Mouse (Mus musculus) stomach, embryonic 14.5 days (tissue): ENCODE data around the gene Cryz. TPM values are rescaled to one million over a fixed set of nuclear protein-coding genes. Genes with fewer than 3 reads are reported as not detected.
A peak's percentile ranks its signal among the peaks of the same experiment; 100 is the strongest.

Experiments
- ATAC-seq: fragments of 200-750 bp; cut with Nextera tagmentation; 2 replicates; pipeline ENCODE4 v1.8.0; 2017; ENCODE audit warnings: low read depth, moderate TSS enrichment; ENCODE audit not compliant: insufficient number of reproducible peaks, insufficient read depth, low FRiP score
- H3K27ac ChIP-seq: fragments of 300-500 bp; sonication (generic); 2 replicates; pipeline ENCODE4 v1.5.1; 2014; ENCODE audit warnings: mild to moderate bottlenecking, low read length, moderate library complexity, mixed read lengths
- H3K27me3 ChIP-seq: fragments of 300-500 bp; sonication (generic); 2 replicates; pipeline ENCODE4 v1.6.1; 2014; ENCODE audit warnings: low read length, control low read depth, mixed read lengths; ENCODE audit not compliant: control insufficient read depth, insufficient read depth
- H3K36me3 ChIP-seq: fragments of 300-500 bp; sonication (generic); 2 replicates; pipeline ENCODE4 v1.6.1; 2014; ENCODE audit warnings: mild to moderate bottlenecking, control low read depth, low read length, moderate library complexity, mixed read lengths; ENCODE audit not compliant: control insufficient read depth, insufficient read depth
- H3K4me1 ChIP-seq: fragments of 300-500 bp; sonication (generic); 2 replicates; pipeline ENCODE4 v1.6.1; 2014; ENCODE audit warnings: low read length, control low read depth, mixed read lengths; ENCODE audit not compliant: control insufficient read depth, insufficient read depth
- H3K4me2 ChIP-seq: fragments of 300-500 bp; sonication (generic); replicated peaks from 2 replicates; pipeline ENCODE4 v1.6.1; 2014; ENCODE audit warnings: low read depth, low read length, control low read depth
- H3K4me3 ChIP-seq: fragments of 300-500 bp; sonication (generic); 2 replicates; pipeline ENCODE4 v1.5.1; 2014; ENCODE audit warnings: low read depth, low read length, control low read depth
- H3K9ac ChIP-seq: fragments of 300-500 bp; sonication (generic); replicated peaks from 2 replicates; pipeline ENCODE4 v1.6.1; 2014; ENCODE audit warnings: low read depth, mild to moderate bottlenecking, control low read depth, low read length, moderate library complexity, mixed read lengths
- H3K9me3 ChIP-seq: fragments of 300-500 bp; sonication (generic); 2 replicates; pipeline ENCODE4 v1.6.1; 2016; ENCODE audit warnings: low read depth, low read length, control low read depth; ENCODE audit not compliant: control insufficient read depth
- WGBS: fragments of 180-500 bp; shearing (Covaris S2); extraction: QIAGEN DNeasy Blood & Tissue Kit; methylation state at CpG from one replicate; pipeline ENCODE4 v1.1.7; 2014; 5-methylcytosine and 5-hydroxymethylcytosine counted together
- polyA plus RNA-seq: library from polyadenylated mRNA; unstranded; fragments of >200 nt; fragmentation: Nextera tagmentation; extraction: Ambion mirVana; gene quantifications from 2 replicates; pipeline ENCODE4 v1.2.1, GENCODE M21; 2014

The Cryz gene
- polyA plus RNA-seq = 15.4 and 20.1 TPM in 2 replicates

DNA sequence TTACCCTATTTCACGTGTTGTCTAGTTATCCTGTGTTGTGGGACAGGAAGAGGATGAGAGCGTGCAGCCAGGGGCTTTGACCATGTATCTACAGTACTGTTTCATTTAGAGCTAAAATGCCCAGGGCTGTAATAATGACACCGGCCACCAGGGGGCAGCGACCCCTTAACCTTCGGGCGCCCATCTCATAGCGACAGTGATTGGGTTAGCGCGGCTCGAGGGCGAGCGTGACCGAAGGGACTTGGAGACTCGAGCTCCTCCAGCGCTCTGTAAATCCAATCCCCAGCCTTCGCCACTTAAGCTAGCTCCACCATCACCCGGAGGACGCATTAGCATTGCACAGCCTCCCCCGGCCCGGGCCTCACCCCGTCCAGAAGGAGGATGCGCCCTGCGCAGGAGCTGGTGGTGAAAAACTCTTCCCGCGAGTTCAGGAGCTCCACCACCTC lies at the start of gene Cryz:
Gene Cryz (plus strand): TSS at position 224 of the 446 bp plus-strand sequence.
- under 1% methylated on average over 25 of the region's 25 CpGs for WGBS
- Histone ChIP-seq H3K4me3 (peak within 1 kb of the TSS; percentile 87), H3K27ac (peak within 1 kb of the TSS; percentile 97), H3K36me3 (peaks cover 17% of the 10 kb centered on the region), H3K4me2 (peak within 1 kb of the TSS; percentile 68), H3K27me3 (no peaks in the 10 kb centered on the region), H3K9ac (peak within 1 kb of the TSS; percentile 75), H3K9me3 (no peaks in the 10 kb centered on the region), H3K4me1 (0 out of 2 replicates have a peak, but pooled peaks cover 3% of the 10 kb centered on the region)
- peak; percentile 83 for ATAC-seq

DNA sequence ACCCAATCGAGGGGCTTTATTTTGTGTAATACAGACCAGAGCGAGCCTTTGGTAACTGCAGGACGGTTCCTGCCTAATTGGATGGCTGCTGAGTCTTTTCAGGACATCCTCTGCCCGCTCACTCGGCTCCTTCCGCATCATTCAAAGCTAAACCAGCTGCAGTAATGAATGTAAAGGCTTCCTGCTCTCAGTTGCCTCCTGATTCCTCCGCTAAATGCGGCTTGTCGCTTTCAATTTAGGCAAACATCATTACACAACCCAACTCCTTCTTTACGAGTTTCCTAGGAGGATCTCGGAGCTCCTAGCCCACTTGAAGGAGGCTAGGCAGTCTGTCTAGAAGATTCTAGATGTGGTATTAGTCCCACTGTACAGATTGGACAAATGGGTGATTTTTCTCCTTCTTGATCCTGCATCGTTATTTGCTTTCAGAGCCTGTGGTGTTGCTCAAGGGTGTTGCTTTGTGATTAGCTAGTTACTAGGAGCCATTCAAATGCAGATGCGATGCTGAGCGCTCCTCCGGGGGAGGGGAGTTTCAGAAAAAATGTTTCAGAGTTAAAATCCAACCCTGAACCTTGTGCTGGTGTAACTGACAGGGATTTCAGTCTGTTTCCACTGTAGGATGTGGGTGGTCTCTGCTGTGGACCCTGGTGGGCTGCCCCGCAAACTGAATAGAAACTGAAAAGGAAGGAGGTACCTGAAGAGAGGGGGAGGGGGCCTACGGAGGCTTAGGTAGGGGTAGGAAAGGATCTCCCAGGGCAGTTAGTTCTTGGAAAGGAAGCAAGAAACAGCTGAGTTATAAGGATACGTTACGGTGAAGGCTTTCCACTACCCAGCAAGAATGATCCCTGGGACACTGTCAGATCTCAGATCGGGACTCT lies 48.7 kb upstream of the Cryz start:
- no peak for ATAC-seq
- H3K4me2 ChIP-seq = no peak overlapping the region
- H3K27me3 ChIP-seq = peaks cover 10% of the 10 kb centered on the region; the same call in 1 of the 2 replicates

DNA sequence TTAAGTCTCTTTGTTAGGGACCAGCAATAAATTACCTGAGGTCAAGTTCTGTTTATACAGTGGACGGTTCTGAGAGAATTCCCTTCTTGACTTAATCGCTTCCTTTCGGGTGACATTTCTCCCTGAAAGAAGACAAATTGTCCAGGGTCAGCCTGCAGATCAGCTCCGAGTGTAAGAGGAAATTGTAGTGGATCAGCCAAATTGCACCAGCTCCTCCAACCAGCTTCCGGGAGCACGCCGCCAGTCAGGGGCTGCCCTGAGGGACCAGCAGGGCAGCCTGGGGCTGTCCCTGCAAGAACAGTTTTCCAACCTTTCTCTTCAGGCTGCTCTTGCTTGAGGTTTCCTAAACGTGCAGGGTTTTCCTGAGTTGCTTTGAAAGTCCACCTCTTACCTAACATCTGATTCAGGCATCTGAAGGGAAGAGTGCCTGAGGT lies 47.6 kb upstream of the Cryz start:
- Histone ChIP-seq H3K4me3 (no peak overlapping the region), H3K4me1 (peaks cover 10% of the 10 kb centered on the region; the same call in 1 of the 2 replicates), H3K4me2 (no peak overlapping the region), H3K27ac (no peak overlapping the region), H3K36me3 (no peaks in the 10 kb centered on the region), H3K9ac (no peak overlapping the region), H3K27me3 (peaks cover 8% of the 10 kb centered on the region; the same call in 1 of the 2 replicates), H3K9me3 (no peaks in the 10 kb centered on the region)
- ATAC-seq = no peak
- 3% methylated on average over 8 of the region's 8 CpGs for WGBS

More for the DNA sequence above, 48.7 kb upstream of the Cryz start:
- WGBS = 11% methylated on average over 20 of the region's 20 CpGs
- Histone ChIP-seq H3K9ac (no peak overlapping the region), H3K27ac (no peak overlapping the region), H3K4me3 (no peak overlapping the region), H3K4me1 (peaks cover 10% of the 10 kb centered on the region; the same call in 1 of the 2 replicates), H3K36me3 (no peaks in the 10 kb centered on the region), H3K9me3 (no peaks in the 10 kb centered on the region)

DNA sequence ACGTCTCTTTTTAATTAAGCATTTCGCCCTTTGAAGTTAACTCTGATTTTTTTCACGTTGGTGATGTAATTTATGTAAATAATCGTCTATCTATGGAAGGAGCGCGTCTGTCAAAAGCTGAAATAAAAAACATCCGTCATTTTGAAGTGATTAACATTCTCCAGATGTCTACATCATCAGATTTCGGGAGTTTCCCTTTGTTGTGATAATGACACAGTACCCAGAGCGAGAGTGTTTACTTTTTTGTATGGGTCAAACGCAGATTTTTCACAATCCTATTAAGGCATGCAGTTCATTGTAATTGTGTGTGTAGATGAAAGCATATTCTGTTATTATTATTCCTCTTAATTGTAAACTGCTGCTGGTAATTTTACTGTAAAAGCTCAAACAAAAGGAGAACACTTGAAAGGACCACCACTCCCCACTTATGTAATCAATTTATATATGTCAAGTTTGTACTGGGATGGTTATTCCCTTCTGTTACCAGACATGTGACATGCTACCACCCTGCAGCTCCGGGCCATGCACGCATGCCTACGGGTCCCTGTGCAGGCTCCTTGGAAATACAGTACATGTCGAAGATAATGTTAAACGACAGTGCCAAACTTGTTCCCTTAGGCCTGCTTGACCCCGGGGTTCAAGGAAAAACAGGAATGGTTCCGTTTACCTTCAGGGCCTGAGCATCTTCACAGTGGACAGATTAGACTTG lies 46.0 kb upstream of the Cryz start:
- no peak for ATAC-seq
- Histone ChIP-seq H3K9ac (no peak overlapping the region), H3K36me3 (no peaks in the 10 kb centered on the region), H3K4me1 (peaks cover 10% of the 10 kb centered on the region; the same call in 1 of the 2 replicates), H3K4me2 (no peak overlapping the region), H3K4me3 (no peak overlapping the region), H3K27me3 (peaks cover 8% of the 10 kb centered on the region; the same call in 1 of the 2 replicates), H3K9me3 (no peaks in the 10 kb centered on the region), H3K27ac (no peak overlapping the region)
- WGBS = 34% methylated on average over 17 of the region's 17 CpGs

DNA sequence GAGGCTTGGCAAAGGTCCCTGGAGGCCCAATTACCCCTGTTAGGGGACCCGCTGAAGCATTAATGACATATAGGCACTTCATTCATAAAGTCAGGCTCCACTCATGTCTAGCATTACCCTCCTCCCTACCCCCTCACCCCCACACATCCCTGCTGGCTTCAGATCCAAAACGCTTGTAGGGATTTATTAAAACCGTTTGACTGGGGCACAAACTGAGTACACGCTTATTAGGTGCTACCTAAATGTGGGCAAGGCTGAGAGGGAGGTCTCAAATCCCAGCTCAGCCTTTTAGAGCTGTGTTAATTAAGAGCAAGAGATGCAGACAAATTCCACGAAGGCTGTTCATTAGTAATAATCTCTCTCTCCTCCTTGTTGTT lies 45.5 kb upstream of the Cryz start:
- no peak overlapping the region for H3K4me2 ChIP-seq
- peaks cover 8% of the 10 kb centered on the region; the same call in 1 of the 2 replicates for H3K27me3 ChIP-seq
- H3K27ac ChIP-seq = no peak overlapping the region
- peaks cover 10% of the 10 kb centered on the region; the same call in 1 of the 2 replicates for H3K4me1 ChIP-seq
- no peak overlapping the region for H3K4me3 ChIP-seq
- ATAC-seq = no peak
- H3K9me3 ChIP-seq = no peaks in the 10 kb centered on the region
- 55% methylated on average over 5 of the region's 5 CpGs for WGBS
- no peaks in the 10 kb centered on the region for H3K36me3 ChIP-seq
- H3K9ac ChIP-seq = no peak overlapping the region

DNA sequence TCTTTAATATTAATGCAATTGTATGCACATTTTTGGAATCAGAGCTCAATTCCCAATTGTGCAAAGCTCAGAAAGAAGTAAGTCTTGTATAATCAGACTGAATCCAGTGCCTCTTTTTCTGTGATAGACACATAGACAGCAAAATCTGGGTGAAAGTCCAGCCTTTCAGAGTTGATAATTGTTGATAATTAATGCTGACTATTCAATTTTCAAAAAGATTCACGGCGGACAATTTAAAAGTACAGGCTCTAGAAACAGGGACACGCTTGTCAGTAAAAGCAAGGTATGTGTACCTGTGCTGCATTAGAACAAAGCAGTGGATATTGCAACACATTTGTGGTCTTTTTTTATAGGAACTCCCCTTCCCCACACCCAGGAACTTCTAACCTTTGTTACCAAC lies 34.3 kb upstream of the Cryz start:
- Histone ChIP-seq H3K36me3 (no peaks in the 10 kb centered on the region), H3K27ac (no peak overlapping the region), H3K4me1 (no peaks in the 10 kb centered on the region), H3K9ac (no peak overlapping the region), H3K4me3 (no peak overlapping the region), H3K27me3 (no peaks in the 10 kb centered on the region), H3K4me2 (no peak overlapping the region), H3K9me3 (no peaks in the 10 kb centered on the region)
- 93% methylated on average over 3 of the region's 3 CpGs for WGBS
- ATAC-seq = no peak

DNA sequence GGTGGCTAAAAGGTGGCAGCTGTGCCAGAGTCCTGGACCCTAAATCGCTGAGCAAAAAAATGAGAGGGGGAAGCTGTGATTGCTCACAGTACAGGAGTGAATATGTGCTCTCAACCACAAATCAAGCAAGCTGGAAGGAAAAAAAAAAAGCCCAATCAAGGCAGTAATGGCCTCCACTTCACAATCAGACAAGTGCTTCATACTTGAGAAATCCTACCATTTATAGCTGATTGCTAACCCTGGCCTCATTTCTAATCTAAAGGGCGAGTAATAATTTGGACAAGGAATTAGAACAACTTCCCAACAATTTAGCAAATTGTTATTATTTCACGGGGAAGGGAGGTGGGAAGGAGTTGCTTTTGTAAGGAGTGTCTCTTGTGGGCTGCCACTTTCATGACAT lies 31.1 kb upstream of the Cryz start:
- Histone ChIP-seq H3K9me3 (no peaks in the 10 kb centered on the region), H3K27me3 (0 out of 2 replicates have a peak, but pooled peaks cover 4% of the 10 kb centered on the region), H3K27ac (no peak overlapping the region), H3K9ac (no peak overlapping the region), H3K4me2 (no peak overlapping the region), H3K4me3 (no peak overlapping the region), H3K36me3 (no peaks in the 10 kb centered on the region), H3K4me1 (no peaks in the 10 kb centered on the region)
- 62% methylated on average over 3 of the region's 3 CpGs for WGBS
- no peak for ATAC-seq

DNA sequence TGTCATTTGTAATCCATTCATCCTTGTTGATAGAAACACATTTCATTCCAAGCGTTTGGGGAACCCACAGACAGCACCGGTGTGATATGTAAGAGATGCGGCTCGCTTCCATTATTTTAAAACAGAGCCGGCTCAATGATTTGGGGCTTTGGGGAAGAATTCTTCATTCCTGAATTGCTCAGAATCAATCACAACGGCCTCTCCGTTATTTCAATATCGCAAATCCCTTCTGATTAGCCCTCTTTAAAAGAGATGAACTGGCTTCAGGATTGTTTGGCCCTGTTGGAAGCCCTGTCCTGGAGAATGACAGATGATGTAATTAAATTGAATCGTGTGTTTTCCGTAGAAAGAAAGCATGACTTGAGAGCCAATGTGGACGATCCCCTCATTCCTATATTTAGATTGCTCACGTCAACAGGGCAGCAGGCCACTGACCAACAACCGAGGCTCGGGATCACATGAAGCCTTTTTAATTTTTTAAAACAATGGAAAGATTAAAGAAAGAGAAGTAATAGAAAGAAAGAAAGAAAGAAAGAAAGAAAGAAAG lies 26.4 kb upstream of the Cryz start:
- H3K4me2 ChIP-seq = no peak overlapping the region
- H3K9me3 ChIP-seq = no peaks in the 10 kb centered on the region
- no peak overlapping the region for H3K27ac ChIP-seq
- 30% methylated on average over 14 of the region's 14 CpGs for WGBS
- ATAC-seq = no peak
- peaks cover 6% of the 10 kb centered on the region; the same call in 1 of the 2 replicates for H3K27me3 ChIP-seq
- no peak overlapping the region for H3K9ac ChIP-seq
- no peak overlapping the region for H3K4me3 ChIP-seq
- H3K36me3 ChIP-seq = no peaks in the 10 kb centered on the region
- H3K4me1 ChIP-seq = no peaks in the 10 kb centered on the region
